Mouse (Mus musculus) bone marrow, adult 2 months (tissue): ENCODE results near the gene Alkal2. TPM values are rescaled to one million over a fixed set of nuclear protein-coding genes. Genes with fewer than 3 reads are reported as not detected.

ENCODE experiments used
- H3K27ac ChIP-seq: fragments of 200-500 bp; 2 replicates; pipeline ENCODE4 v1.5.1; 2012; ENCODE audit warnings: low read depth, mild to moderate bottlenecking, control low read depth, inconsistent platforms, low read length; ENCODE audit not compliant: control insufficient read depth, poor library complexity, insufficient read depth
- H3K4me1 ChIP-seq: fragments of 200-500 bp; 2 replicates; pipeline ENCODE4 v1.6.1; 2011; ENCODE audit warnings: low read length; ENCODE audit not compliant: control insufficient read depth, insufficient read depth
- H3K4me3 ChIP-seq: fragments of 200-500 bp; replicated peaks from 2 replicates; pipeline ENCODE3; 2011; ENCODE audit warnings: mild to moderate bottlenecking, low read depth, low read length, control low read depth; ENCODE audit not compliant: control insufficient read depth
- CTCF ChIP-seq: fragments of 200-500 bp; IDR thresholded peaks from 2 replicates; pipeline ENCODE4 v1.5.1; 2011; ENCODE audit warnings: low read length, control low read depth; ENCODE audit not compliant: control insufficient read depth, insufficient read depth
- POLR2A ChIP-seq: fragments of 200-500 bp; IDR thresholded peaks from 2 replicates; pipeline ENCODE4 v1.6.1; 2011; ENCODE audit warnings: low read depth, mild to moderate bottlenecking, control low read depth, low read length, borderline replicate concordance; ENCODE audit not compliant: control insufficient read depth
- WGBS: fragments of 180-500 bp; shearing (Covaris S2); methylation state at CpG from one replicate; pipeline ENCODE4 v1.1.7; 2018; 5-methylcytosine and 5-hydroxymethylcytosine counted together
- polyA plus RNA-seq: library from polyadenylated mRNA; stranded (reverse); fragments of >200 nt; gene quantifications from 2 replicates; pipeline ENCODE4 v1.2.4, GENCODE M21; 2011; ENCODE audit warnings: low replicate concordance; ENCODE audit not compliant: missing spikeins, insufficient read depth, insufficient read length

Alkal2 gene
- polyA plus RNA-seq, 1 experiment = not detected

GRCm38 (mm10) chr12:30883592-30883985, 533 bp upstream of the Alkal2 start:
- WGBS = 21% methylated on average over 4 of the region's 4 CpGs
- TF ChIP-seq CTCF (no peak), POLR2A (no peak)
- Histone ChIP-seq H3K4me1 (no peaks in the 10 kb centered on the region), H3K4me3 (no peak overlapping the region), H3K27ac (no peak overlapping the region)

- WGBS = 11% methylated on average over 39 of the region's 39 CpGs
- no peak for TF ChIP-seq CTCF
These were observed 604 bp downstream of the Alkal2 start for GRCm38 (mm10) chr12:30884622-30885230.

GRCm38 (mm10) chr12:30885891-30886290, 1.8 kb downstream of the Alkal2 start:
- Histone ChIP-seq H3K4me3 (no peak overlapping the region), H3K4me1 (no peaks in the 10 kb centered on the region), H3K27ac (no peak overlapping the region)
- 81% methylated on average over 6 of the region's 6 CpGs for WGBS
- TF ChIP-seq CTCF (no peak), POLR2A (no peak)

More at GRCm38 (mm10) chr12:30884622-30885230, 604 bp downstream of the Alkal2 start:
- H3K4me3 ChIP-seq = no peak overlapping the region
- no peak overlapping the region for H3K27ac ChIP-seq
- no peaks in the 10 kb centered on the region for H3K4me1 ChIP-seq

- WGBS = 74% methylated on average over 4 of the region's 4 CpGs
- Histone ChIP-seq H3K4me3 (no peak overlapping the region), H3K27ac (no peak overlapping the region), H3K4me1 (no peaks in the 10 kb centered on the region)
- TF ChIP-seq POLR2A (no peak), CTCF (no peak)
These were observed 3.9 kb downstream of the Alkal2 start for GRCm38 (mm10) chr12:30888003-30888402.

- no peak for TF ChIP-seq POLR2A
- TF ChIP-seq CTCF = 0 out of 2 replicates have a peak, but pooled peaks have one; percentile 25
- H3K4me3 ChIP-seq = no peak overlapping the region
- 48% methylated on average over 5 of the region's 5 CpGs for WGBS
- H3K4me1 ChIP-seq = no peaks in the 10 kb centered on the region
- no peak overlapping the region for H3K27ac ChIP-seq
These were observed 5.9 kb downstream of the Alkal2 start for GRCm38 (mm10) chr12:30890067-30890466.

GRCm38 (mm10) chr12:30891438-30891837, 7.3 kb downstream of the Alkal2 start:
- no peaks in the 10 kb centered on the region for H3K4me1 ChIP-seq
- TF ChIP-seq POLR2A (no peak), CTCF (no peak)
- no peak overlapping the region for H3K4me3 ChIP-seq
- no peak overlapping the region for H3K27ac ChIP-seq
- 81% methylated on average over 7 of the region's 7 CpGs for WGBS

- Histone ChIP-seq H3K4me3 (no peak overlapping the region), H3K4me1 (no peaks in the 10 kb centered on the region), H3K27ac (no peak overlapping the region)
- WGBS = 73% methylated on average over 4 of the region's 4 CpGs
- TF ChIP-seq CTCF (no peak), POLR2A (no peak)
These were observed 12.9 kb downstream of the Alkal2 start for GRCm38 (mm10) chr12:30897039-30897438.

GRCm38 (mm10) chr12:30908658-30909057, 24.5 kb downstream of the Alkal2 start:
- TF ChIP-seq POLR2A = no peak
- TF ChIP-seq CTCF = no peak
- H3K4me1 ChIP-seq = peaks cover 1% of the 10 kb centered on the region; the same call in 1 of the 2 replicates
- H3K27ac ChIP-seq = peak overlapping the region; percentile 40; the same call in 1 of the 2 replicates
- 63% methylated on average over 1 of the region's 1 CpGs for WGBS
- no peak overlapping the region for H3K4me3 ChIP-seq

- H3K4me1 ChIP-seq = peaks cover 1% of the 10 kb centered on the region; the same call in 1 of the 2 replicates
- H3K27ac ChIP-seq = no peak overlapping the region
- no peak for TF ChIP-seq CTCF
- no peak for TF ChIP-seq POLR2A
- H3K4me3 ChIP-seq = peak overlapping the region; percentile 94
- WGBS = 66% methylated on average over 2 of the region's 2 CpGs
These were observed 25.8 kb downstream of the Alkal2 start for GRCm38 (mm10) chr12:30909881-30910280.

- Histone ChIP-seq H3K4me3 (peak overlapping the region; percentile 94), H3K4me1 (peaks cover 1% of the 10 kb centered on the region; the same call in 1 of the 2 replicates), H3K27ac (peak overlapping the region; percentile 77)
- WGBS = 13% methylated on average over 8 of the region's 8 CpGs
- TF ChIP-seq POLR2A (no peak), CTCF (no peak)
These were observed 26.7 kb downstream of the Alkal2 start for GRCm38 (mm10) chr12:30910860-30911259.
